Mouse (Mus musculus) olfactory bulb, adult 2 months (tissue): ENCODE measurements at regions not wholly inside any gene's neighbourhood (a gene's known extent, or its start where the extent isn't known, plus 50 kb on each side); places are given as distances from the start of the nearest gene placed in this dataset.

Source experiments
- CTCF ChIP-seq: fragments of 200-500 bp; IDR thresholded peaks from 2 replicates; pipeline ENCODE4 v1.5.1; 2012; ENCODE audit warnings: low read depth, mild to moderate bottlenecking, low read length, moderate library complexity; ENCODE audit not compliant: insufficient read depth
- POLR2A ChIP-seq: fragments of 200-500 bp; IDR thresholded peaks from 2 replicates; pipeline ENCODE4 v1.6.1; 2012; ENCODE audit warnings: mild to moderate bottlenecking, low read depth, low read length, moderate library complexity; ENCODE audit not compliant: insufficient read depth

GRCm38 (mm10) chr13:15907806-15908205, 103.8 kb upstream of the Inhba start:
- TF ChIP-seq POLR2A (no peak), CTCF (no peak)
